Mouse (Mus musculus): Measurements from ENCODE around the gene Kcnj6. TPM values are rescaled to one million over a fixed set of nuclear protein-coding genes. Genes with fewer than 3 reads are reported as not detected.

Gene Kcnj6
- polyA plus RNA-seq, 1 experiment: not detected

DNA sequence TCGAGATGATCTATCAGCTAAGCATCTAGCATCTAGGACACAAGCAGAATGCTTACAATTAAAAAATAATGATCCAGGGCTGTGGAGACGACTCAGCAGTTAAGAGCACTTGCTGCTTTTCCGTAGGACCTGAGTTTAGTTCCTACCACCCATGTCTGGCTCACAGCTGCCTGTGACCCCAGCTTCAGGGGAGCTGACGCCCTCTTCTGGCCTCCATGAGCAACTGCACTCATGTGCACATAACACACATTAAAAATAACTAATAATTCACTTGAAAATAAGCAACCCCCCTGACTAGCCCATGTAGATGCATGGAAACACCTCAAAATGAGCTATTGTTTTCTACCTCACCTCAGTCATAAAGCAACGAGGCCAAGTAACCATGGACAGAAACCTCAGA lies 211.6 kb downstream of the Kcnj6 start:
- H3K4me2 ChIP-seq (ENCODE audit: low read depth): no peak overlapping the region
- TF ChIP-seq POLR2AphosphoS2 (IDR thresholded peaks at IDR 0.05; ENCODE audit: insufficient read length, low read depth) (no peak), USF1 (IDR thresholded peaks at IDR 0.05; ENCODE audit: low read depth) (no peak), MAX (IDR thresholded peaks at IDR 0.05; ENCODE audit: low read depth) (no peak), E2F4 (IDR thresholded peaks at IDR 0.05; ENCODE audit: insufficient read depth) (no peak), MYOG (IDR thresholded peaks at IDR 0.05; ENCODE audit: control insufficient read depth in 1 of 3, insufficient read depth in 1 of 3, insufficient read length in 2 of 3, low read depth in 2 of 3) (no peak), CEBPB (IDR thresholded peaks at IDR 0.05; ENCODE audit: insufficient read depth, poor library complexity, severe bottlenecking) (no peak), MYOD1 (IDR thresholded peaks at IDR 0.05; ENCODE audit: control insufficient read depth in 1 of 3, insufficient read length in 2 of 3, low read depth in 2 of 3) (no peak), SRF (IDR thresholded peaks at IDR 0.05; ENCODE audit: control insufficient read depth, insufficient read length, low read depth) (no peak), REST (IDR thresholded peaks at IDR 0.05; ENCODE audit: insufficient read depth, insufficient read length) (no peak), TCF3 (IDR thresholded peaks at IDR 0.05; ENCODE audit: insufficient read length, low read depth) (no peak), POLR2A (IDR thresholded peaks at IDR 0.05; ENCODE audit: insufficient read length, low read depth) (no peak), TCF12 (IDR thresholded peaks at IDR 0.05; ENCODE audit: insufficient read depth, poor library complexity, severe bottlenecking) (no peak)
- H3ac ChIP-seq (ENCODE audit: control insufficient read depth, insufficient read length): no peak overlapping the region
- H3K27me3 ChIP-seq (ENCODE audit: control insufficient read depth, insufficient read depth, insufficient read length): peaks cover 6% of the 10 kb centered on the region
- no peaks in the 10 kb centered on the region for H3K79me2 ChIP-seq (ENCODE audit: control insufficient read depth, insufficient read depth)
- no peaks in the 10 kb centered on the region for H3K36me3 ChIP-seq (ENCODE audit: control insufficient read depth, insufficient read depth)
- no peak overlapping the region for H3K4me3 ChIP-seq

GRCm38 (mm10) chr16:94783696-94784095 lies 213.8 kb downstream of the Kcnj6 start:
- Histone ChIP-seq H3K4me2 (ENCODE audit: low read depth) (no peak overlapping the region), H3K27me3 (ENCODE audit: control insufficient read depth, insufficient read depth, insufficient read length) (peaks cover 6% of the 10 kb centered on the region), H3K4me3 (no peak overlapping the region), H3ac (ENCODE audit: control insufficient read depth, insufficient read length) (no peak overlapping the region), H3K79me2 (ENCODE audit: control insufficient read depth, insufficient read depth) (no peaks in the 10 kb centered on the region), H3K36me3 (ENCODE audit: control insufficient read depth, insufficient read depth) (no peaks in the 10 kb centered on the region)
- TF ChIP-seq POLR2AphosphoS2 (IDR thresholded peaks at IDR 0.05; ENCODE audit: insufficient read length, low read depth) (no peak), CEBPB (IDR thresholded peaks at IDR 0.05; ENCODE audit: insufficient read depth, poor library complexity, severe bottlenecking) (no peak), MAX (IDR thresholded peaks at IDR 0.05; ENCODE audit: low read depth) (no peak), SRF (IDR thresholded peaks at IDR 0.05; ENCODE audit: control insufficient read depth, insufficient read length, low read depth) (no peak), POLR2A (IDR thresholded peaks at IDR 0.05; ENCODE audit: insufficient read length, low read depth) (no peak)

DNA sequence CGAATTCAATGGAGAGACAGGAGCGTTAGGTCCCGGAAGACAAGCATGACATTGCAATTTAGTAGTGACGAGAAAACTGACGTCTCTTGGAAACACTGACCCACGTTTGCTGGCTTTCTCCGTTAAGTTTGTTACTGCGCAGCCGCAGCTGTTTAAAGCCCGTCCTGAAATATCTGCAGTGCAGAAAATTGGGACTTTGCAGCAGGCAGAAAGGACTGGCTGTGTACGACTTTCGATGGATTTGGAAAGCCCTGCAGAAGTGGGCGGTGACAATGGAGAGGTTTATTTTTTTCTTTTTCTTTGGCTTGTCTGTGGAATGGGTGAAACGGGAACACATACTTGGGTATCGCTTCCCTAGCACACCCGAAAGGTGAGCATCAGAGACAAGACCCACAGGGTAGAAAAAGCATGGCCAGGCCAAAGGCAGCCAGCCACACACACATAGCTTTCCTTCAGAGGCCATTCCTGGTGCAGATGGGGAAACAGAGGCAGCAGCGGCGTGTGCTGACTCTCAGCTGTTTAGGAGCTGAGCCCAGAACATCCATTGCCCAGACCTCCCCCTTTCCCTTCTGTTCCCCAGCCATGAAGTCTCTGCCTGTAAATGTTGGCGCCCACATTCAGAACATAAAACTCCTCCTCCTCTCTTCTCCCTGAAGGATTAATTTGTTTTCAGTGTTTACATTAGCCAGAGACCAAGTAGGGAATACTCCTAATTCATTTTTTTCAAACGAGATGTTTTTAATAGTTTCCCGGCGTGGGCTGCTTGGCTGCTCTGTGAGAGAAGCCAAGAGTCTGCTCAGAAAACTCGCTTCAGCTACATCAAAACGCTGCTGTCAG lies 215.2 kb downstream of the Kcnj6 start:
- H3ac ChIP-seq (ENCODE audit: control insufficient read depth, insufficient read length): no peak overlapping the region
- TF ChIP-seq MYOG (IDR thresholded peaks at IDR 0.05; ENCODE audit: control insufficient read depth in 1 of 3, insufficient read depth in 1 of 3, insufficient read length in 2 of 3, low read depth in 2 of 3) (no peak), TCF3 (IDR thresholded peaks at IDR 0.05; ENCODE audit: insufficient read length, low read depth) (no peak), POLR2A (IDR thresholded peaks at IDR 0.05; ENCODE audit: insufficient read length, low read depth) (no peak), CEBPB (IDR thresholded peaks at IDR 0.05; ENCODE audit: insufficient read depth, poor library complexity, severe bottlenecking) (no peak), TCF12 (IDR thresholded peaks at IDR 0.05; ENCODE audit: insufficient read depth, poor library complexity, severe bottlenecking) (no peak), POLR2AphosphoS2 (IDR thresholded peaks at IDR 0.05; ENCODE audit: insufficient read length, low read depth) (no peak), MAX (IDR thresholded peaks at IDR 0.05; ENCODE audit: low read depth) (no peak), SRF (IDR thresholded peaks at IDR 0.05; ENCODE audit: control insufficient read depth, insufficient read length, low read depth) (no peak), E2F4 (IDR thresholded peaks at IDR 0.05; ENCODE audit: insufficient read depth) (no peak)
- no peaks in the 10 kb centered on the region for H3K36me3 ChIP-seq (ENCODE audit: control insufficient read depth, insufficient read depth)
- no peak overlapping the region for H3K4me3 ChIP-seq
- peaks cover 6% of the 10 kb centered on the region for H3K27me3 ChIP-seq (ENCODE audit: control insufficient read depth, insufficient read depth, insufficient read length)
- no peaks in the 10 kb centered on the region for H3K79me2 ChIP-seq (ENCODE audit: control insufficient read depth, insufficient read depth)
- peak overlapping the region; percentile 22 for H3K4me2 ChIP-seq (ENCODE audit: low read depth)

DNA sequence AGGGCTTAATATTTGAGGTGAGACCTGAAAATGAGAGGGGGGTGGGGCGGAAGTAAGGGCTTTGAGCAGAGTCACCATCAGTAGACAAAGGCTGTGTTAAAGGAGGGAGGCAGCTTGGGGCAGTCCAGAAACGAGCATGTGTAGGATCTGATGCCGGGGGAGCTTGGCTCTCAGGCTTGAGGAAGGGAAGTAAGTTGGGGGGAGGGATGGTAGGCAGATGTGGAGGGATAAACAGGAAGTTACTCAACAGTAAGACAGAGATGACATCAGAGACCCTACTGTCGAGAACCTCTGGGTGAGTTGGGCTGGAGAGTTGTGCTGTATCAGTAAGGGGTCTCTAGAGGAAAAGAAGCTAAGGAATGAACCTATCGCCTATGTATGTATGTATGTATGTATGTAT lies 223.6 kb downstream of the Kcnj6 start:
- no peak overlapping the region for H3K4me2 ChIP-seq (ENCODE audit: low read depth)

More for the DNA sequence above, 223.6 kb downstream of the Kcnj6 start:
- Histone ChIP-seq H3K4me3 (no peak overlapping the region), H3K79me2 (ENCODE audit: control insufficient read depth, insufficient read depth) (no peaks in the 10 kb centered on the region), H3K27me3 (ENCODE audit: control insufficient read depth, insufficient read depth, insufficient read length) (peaks cover 17% of the 10 kb centered on the region), H3K36me3 (ENCODE audit: control insufficient read depth, insufficient read depth) (no peaks in the 10 kb centered on the region), H3ac (ENCODE audit: control insufficient read depth, insufficient read length) (no peak overlapping the region)
- TF ChIP-seq MYOD1 (IDR thresholded peaks at IDR 0.05; ENCODE audit: control insufficient read depth in 1 of 3, insufficient read length in 2 of 3, low read depth in 2 of 3) (no peak), SRF (IDR thresholded peaks at IDR 0.05; ENCODE audit: control insufficient read depth, insufficient read length, low read depth) (no peak), POLR2A (IDR thresholded peaks at IDR 0.05; ENCODE audit: insufficient read length, low read depth) (no peak), E2F4 (IDR thresholded peaks at IDR 0.05; ENCODE audit: insufficient read depth) (no peak), REST (IDR thresholded peaks at IDR 0.05; ENCODE audit: insufficient read depth, insufficient read length) (no peak), TCF12 (IDR thresholded peaks at IDR 0.05; ENCODE audit: insufficient read depth, poor library complexity, severe bottlenecking) (no peak), MYOG (IDR thresholded peaks at IDR 0.05; ENCODE audit: control insufficient read depth in 1 of 3, insufficient read depth in 1 of 3, insufficient read length in 2 of 3, low read depth in 2 of 3) (no peak), CEBPB (IDR thresholded peaks at IDR 0.05; ENCODE audit: insufficient read depth, poor library complexity, severe bottlenecking) (no peak), MAX (IDR thresholded peaks at IDR 0.05; ENCODE audit: low read depth) (no peak), POLR2AphosphoS2 (IDR thresholded peaks at IDR 0.05; ENCODE audit: insufficient read length, low read depth) (no peak), USF1 (IDR thresholded peaks at IDR 0.05; ENCODE audit: low read depth) (no peak), TCF3 (IDR thresholded peaks at IDR 0.05; ENCODE audit: insufficient read length, low read depth) (no peak)

Data from myocyte (in vitro differentiated cells).